Mouse (Mus musculus): ENCODE measurements around the gene Hist1h1c.
"Not testable (repeated sequence)": the region's sequence is repeated elsewhere in the genome, so short reads cannot be mapped to it uniquely, and the experiment has no call there.

The Hist1h1c gene

GRCm38 (mm10) chr13:23745381-23746161, 7.0 kb downstream of the Hist1h1c start, which contains the start of gene Hist1h3c:
Gene Hist1h3c (minus strand): TSS chr13:23745602.
- DNase-seq (ENCODE audit: low spot score), result no peak

GRCm38 (mm10) chr13:23746201-23747080, 7.8 kb downstream of the Hist1h1c start, which contains the start of gene Hist1h2bb:
Gene Hist1h2bb (plus strand): TSS chr13:23746734.
- peak; percentile 88 for DNase-seq (ENCODE audit: low spot score)

GRCm38 (mm10) chr13:23747081-23747891, 8.7 kb downstream of the Hist1h1c start:
- DNase-seq (ENCODE audit: low spot score), result no peak

GRCm38 (mm10) chr13:23747892-23748288, 9.3 kb downstream of the Hist1h1c start:
- DNase-seq (ENCODE audit: low spot score), result no peak

GRCm38 (mm10) chr13:23749563-23750121, 11.0 kb downstream of the Hist1h1c start:
- DNase-seq (ENCODE audit: low spot score), result no peak

- not testable (repeated sequence) for DNase-seq (ENCODE audit: low spot score)
These were observed 12.3 kb downstream of the Hist1h1c start, which contains the start of gene Hist1h2ab for GRCm38 (mm10) chr13:23750839-23751477. Gene Hist1h2ab (plus strand): TSS chr13:23751126.

GRCm38 (mm10) chr13:23751478-23751956, 12.9 kb downstream of the Hist1h1c start:
- no peak for DNase-seq (ENCODE audit: low spot score)

- DNase-seq (ENCODE audit: low spot score), result peak; percentile 88
These were observed 13.6 kb downstream of the Hist1h1c start, which contains the start of gene Hist1h3b for GRCm38 (mm10) chr13:23752067-23752741. Gene Hist1h3b (plus strand): TSS chr13:23752267.

GRCm38 (mm10) chr13:23752742-23753172, 14.1 kb downstream of the Hist1h1c start:
- DNase-seq (ENCODE audit: low spot score), result no peak

- DNase-seq (ENCODE audit: low spot score), result no peak
These were observed 14.9 kb downstream of the Hist1h1c start for GRCm38 (mm10) chr13:23753314-23754078.

- DNase-seq (ENCODE audit: low spot score), result no peak
These were observed 16.4 kb downstream of the Hist1h1c start for GRCm38 (mm10) chr13:23755000-23755399.

- DNase-seq (ENCODE audit: low spot score), result peak; percentile 92
These were observed 18.2 kb downstream of the Hist1h1c start, which contains the start of gene Hist1h4b for GRCm38 (mm10) chr13:23756790-23757189. Gene Hist1h4b (plus strand): TSS chr13:23757013.

- no peak for DNase-seq (ENCODE audit: low spot score)
These were observed 18.7 kb downstream of the Hist1h1c start for GRCm38 (mm10) chr13:23757211-23757773.

- DNase-seq (ENCODE audit: low spot score), result no peak
These were observed 19.3 kb downstream of the Hist1h1c start for GRCm38 (mm10) chr13:23757921-23758320.

- no peak for DNase-seq (ENCODE audit: low spot score)
These were observed 20.7 kb downstream of the Hist1h1c start for GRCm38 (mm10) chr13:23759251-23759771.

- DNase-seq (ENCODE audit: low spot score), result no peak
These were observed 21.3 kb downstream of the Hist1h1c start for GRCm38 (mm10) chr13:23759916-23760239.

GRCm38 (mm10) chr13:23760240-23760971, 21.8 kb downstream of the Hist1h1c start:
- DNase-seq (ENCODE audit: low spot score), result no peak

Data from left cerebral cortex, adult 11 months (tissue).